Mouse (Mus musculus) gonadal fat pad, adult 2 months (tissue): ENCODE measurements around the gene Gm3285. TPM values are rescaled to one million over a fixed set of nuclear protein-coding genes. Genes with fewer than 3 reads are reported as not detected.

Experiments used
- DNase-seq: peaks from one replicate; pipeline ENCODE4 v3.0.0-alpha.2; 2012; ENCODE audit warnings: low read depth
- polyA plus RNA-seq: library from polyadenylated mRNA; depleted of rRNA; stranded (reverse); fragments of >200 nt; gene quantifications from 2 replicates; pipeline ENCODE4 v1.2.3, GENCODE M21; 2012; rRNA removed

Gm3285 gene
- polyA plus RNA-seq, 1 experiment = not detected

- DNase-seq = no peak
Measured at GRCm38 (mm10) chr10:77900903-77901818, 39.4 kb downstream of the Gm3285 start.

- DNase-seq = no peak
Measured at GRCm38 (mm10) chr10:77901871-77902210, 40.1 kb downstream of the Gm3285 start.

DNA sequence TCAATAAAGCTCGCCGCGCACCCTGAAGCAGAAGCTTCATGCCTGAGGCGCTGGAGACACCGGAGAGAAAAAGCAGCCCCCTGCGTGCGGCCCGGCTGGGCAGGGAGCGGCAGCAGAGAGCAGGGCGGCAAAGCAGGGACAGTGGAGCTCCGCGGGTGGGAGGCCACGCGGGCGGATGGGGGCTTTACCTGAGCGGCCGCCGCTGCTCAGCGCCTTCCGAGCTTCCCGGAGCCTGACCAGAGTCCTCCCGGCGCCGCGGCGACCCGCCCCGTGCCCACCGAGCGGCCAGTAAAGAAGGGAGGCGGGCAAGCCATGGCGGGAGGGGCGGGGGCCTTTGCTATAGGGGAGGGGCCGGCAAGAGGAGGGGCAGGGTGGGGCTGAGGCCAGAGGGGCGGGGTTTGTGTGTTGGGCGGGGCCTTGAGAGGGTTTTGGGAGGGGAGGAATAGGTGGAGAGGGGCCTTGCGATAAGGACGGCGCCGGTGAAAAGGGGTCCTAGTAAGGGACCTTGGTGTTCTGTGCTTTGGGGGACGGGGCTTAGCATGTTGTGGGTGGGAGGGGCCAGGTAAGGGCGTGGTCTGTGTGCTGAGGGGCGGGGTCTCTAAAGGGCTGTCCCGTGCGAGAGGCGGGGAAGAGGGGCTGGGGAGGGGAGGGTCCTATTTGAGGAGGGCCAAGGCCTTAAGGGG is 40.6 kb downstream of the Gm3285 start, which contains the start of gene Lrrc3:
Lrrc3 (minus strand) TSS at position 326 of the 683 bp plus-strand sequence.
- no peak for DNase-seq

GRCm38 (mm10) chr10:77902894-77903715 is 41.3 kb downstream of the Gm3285 start:
- DNase-seq = no peak

Other genes starting within 250 kb of the Gm3285 start
- 46.0 and 47.8 TPM in 2 replicates for gene Ube2g2, start 239.7 kb upstream of the Gm3285 start, polyA plus RNA-seq
- 0.54 and 1.1 TPM in 2 replicates for gene Tspear, start 175.4 kb upstream of the Gm3285 start, polyA plus RNA-seq
- not detected in 2 replicates for gene Gm19402, start 171.2 kb upstream of the Gm3285 start, polyA plus RNA-seq
- gene Gm9508, start 164.7 kb upstream of the Gm3285 start, polyA plus RNA-seq = not detected in 2 replicates
- not detected in 2 replicates for gene Gm10272, start 155.3 kb upstream of the Gm3285 start, polyA plus RNA-seq
- not detected in 2 replicates for gene Gm10024, start 150.5 kb upstream of the Gm3285 start, polyA plus RNA-seq
- gene Gm10142, start 146.2 kb upstream of the Gm3285 start, polyA plus RNA-seq = not detected in 2 replicates
- not detected in 2 replicates for gene Krtap12-1, start 141.4 kb upstream of the Gm3285 start, polyA plus RNA-seq
- not detected in 2 replicates for gene Gm10100, start 135.5 kb upstream of the Gm3285 start, polyA plus RNA-seq
- not detected in 2 replicates for gene Gm18596, start 119.3 kb upstream of the Gm3285 start, polyA plus RNA-seq
- not detected in 2 replicates for gene Gm9736, start 110.6 kb upstream of the Gm3285 start, polyA plus RNA-seq
- gene Gm3233, start 102.3 kb upstream of the Gm3285 start, polyA plus RNA-seq = not detected in 2 replicates
- gene Gm3238, start 90.7 kb upstream of the Gm3285 start, polyA plus RNA-seq = not detected in 2 replicates
- not detected in 2 replicates for gene Gm7138, start 85.0 kb upstream of the Gm3285 start, polyA plus RNA-seq
- gene Gm3250, start 79.4 kb upstream of the Gm3285 start, polyA plus RNA-seq = not detected in 2 replicates
- not detected in 2 replicates for gene Gm7137, start 73.8 kb upstream of the Gm3285 start, polyA plus RNA-seq
- gene Gm9639, start 66.9 kb upstream of the Gm3285 start, polyA plus RNA-seq = not detected in 2 replicates
- gene Gm19668, start 62.8 kb upstream of the Gm3285 start, polyA plus RNA-seq = not detected in 2 replicates
- gene Gm9507, start 50.1 kb upstream of the Gm3285 start, polyA plus RNA-seq = not detected in 2 replicates
- not detected in 2 replicates for gene Gm2696, start 47.3 kb upstream of the Gm3285 start, polyA plus RNA-seq
- gene Krtap10-4, start 34.9 kb upstream of the Gm3285 start, polyA plus RNA-seq = not detected in 2 replicates
- 0.11 TPM in 1 of 2 replicates, not detected in the other for gene Krtap10-10, start 26.0 kb upstream of the Gm3285 start, polyA plus RNA-seq
- gene Gm36176, start 15.2 kb upstream of the Gm3285 start, polyA plus RNA-seq = not detected in 2 replicates
- gene Gm10318, start 9.1 kb upstream of the Gm3285 start, polyA plus RNA-seq = not detected in 2 replicates
- gene Lrrc3, start 40.6 kb downstream of the Gm3285 start, polyA plus RNA-seq = 6.6 and 7.8 TPM in 2 replicates
- gene Trpm2, start 108.6 kb downstream of the Gm3285 start, polyA plus RNA-seq = 1.1 and 2.1 TPM in 2 replicates
- 54.7 and 66.3 TPM in 2 replicates for gene 1810043G02Rik, start 116.5 kb downstream of the Gm3285 start, polyA plus RNA-seq
- gene Pfkl, start 148.1 kb downstream of the Gm3285 start, polyA plus RNA-seq = 115 and 175 TPM in 2 replicates
- 1.2 and 6.6 TPM in 2 replicates for gene Dnmt3l, start 180.0 kb downstream of the Gm3285 start, polyA plus RNA-seq
- gene Aire, start 181.6 kb downstream of the Gm3285 start, polyA plus RNA-seq = 0.99 and 1.00 TPM in 2 replicates
- gene Icosl, start 207.3 kb downstream of the Gm3285 start, polyA plus RNA-seq = 25.3 and 31.3 TPM in 2 replicates